13 mouse cellular contexts compared by ENCODE assay signal in genomic region chr3:68793923-68794322, GRCm38 (mm10).
DNase-seq lines count a peak whose midpoint lies in the region; ATAC-seq lines count a peak whose summit lies in the region.
"Had no signal": no experiment of that assay in that cellular context is flagged by ENCODE, and none has a peak within 500 bp of the region (broad histone marks: within the 10 kb centered on the region; RNA-seq: fewer than 3 reads in every experiment).

No protein-coding gene starts in this region.

- H3K9ac ChIP-seq in neural tube, embryonic 11.5 days (ENCODE audit: low read length), result 0 out of 2 replicates have a peak overlapping the region, but pooled peaks have one; percentile 19
- no peak overlapping the region for H3K9ac ChIP-seq in midbrain, embryonic 14.5 days (replicated peaks; ENCODE audit: low read length)
- H3K9ac ChIP-seq: embryonic facial prominence, embryonic 12.5 days; heart, embryonic 12.5 days; intestine, embryonic 15.5 days; lung, embryonic 14.5 days had no signal

- 0 out of 2 replicates have a peak, but pooled peaks have one; percentile 38 for ATAC-seq in neural tube, embryonic 11.5 days (ENCODE audit: insufficient read depth, low FRiP score, low TSS enrichment)
- no peak; the same call in 1 of the 2 replicates for ATAC-seq in midbrain, embryonic 14.5 days (ENCODE audit: low FRiP score, low TSS enrichment)
- ATAC-seq: intestine, embryonic 15.5 days had no signal

- no peak overlapping the region for H3K4me2 ChIP-seq in neural tube, embryonic 11.5 days (ENCODE audit: low read depth)
- H3K4me2 ChIP-seq in midbrain, embryonic 14.5 days (ENCODE audit: low read length), result no peak overlapping the region
- H3K4me2 ChIP-seq: embryonic facial prominence, embryonic 12.5 days; heart, embryonic 12.5 days; intestine, embryonic 15.5 days; lung, embryonic 14.5 days had no signal

- intact Hi-C loops in left cerebral cortex, postnatal 10 days (cut with DNase I), result no loop called here

- H3K27me3 ChIP-seq in neural tube, embryonic 11.5 days (ENCODE audit: control insufficient read depth, insufficient read depth, low read length), result no peaks in the 10 kb centered on the region
- no peaks in the 10 kb centered on the region for H3K27me3 ChIP-seq in hindbrain, embryonic 10.5 days (ENCODE audit: insufficient read depth, poor library complexity, severe bottlenecking)
- H3K27me3 ChIP-seq in midbrain, embryonic 14.5 days (ENCODE audit: control insufficient read depth, insufficient read depth, low read length), result no peaks in the 10 kb centered on the region
- H3K27me3 ChIP-seq: embryonic facial prominence, embryonic 12.5 days; heart, embryonic 12.5 days; intestine, embryonic 15.5 days had no signal

- H3K4me3 ChIP-seq in neural tube, embryonic 11.5 days (ENCODE audit: low read depth, low read length), result no peak overlapping the region
- H3K4me3 ChIP-seq in hindbrain, embryonic 10.5 days, result no peak overlapping the region
- H3K4me3 ChIP-seq in midbrain, embryonic 14.5 days (replicated peaks; ENCODE audit: low read depth, low read length), result no peak overlapping the region
- H3K4me3 ChIP-seq: embryonic facial prominence, embryonic 12.5 days; heart, embryonic 12.5 days; intestine, embryonic 15.5 days had no signal

- DNase-seq in neural tube, embryonic 11.5 days (ENCODE audit: low spot score), result no peak
- no peak for DNase-seq in neural tube, embryonic 10.5 days (ENCODE audit: extremely low spot score, low spot score)
- DNase-seq in hindbrain, embryonic 10.5 days (ENCODE audit: low spot score), result no peak
- DNase-seq in midbrain, embryonic 14.5 days, result peak; percentile 69
- DNase-seq in spleen, postnatal 36 days (ENCODE audit: low spot score in 2 of 2), result no peak
- DNase-seq in kidney, postnatal 25 days, result no peak
- DNase-seq in left cerebral cortex, postnatal 10 days (ENCODE audit: extremely low spot score in 1 of 2, low spot score in 2 of 2), result no peak
- no peak for DNase-seq in cerebellum, adult 9-11 months
- DNase-seq: thymus, postnatal 14 days had no signal

- no peak overlapping the region for H3K27ac ChIP-seq in neural tube, embryonic 11.5 days (ENCODE audit: low read depth, low read length)
- H3K27ac ChIP-seq in hindbrain, embryonic 10.5 days, result peak overlapping the region; percentile 2; the same call in 1 of the 2 replicates
- peak overlapping the region; percentile 68 for H3K27ac ChIP-seq in midbrain, embryonic 14.5 days (replicated peaks; ENCODE audit: low read depth, low read length)
- H3K27ac ChIP-seq: embryonic facial prominence, embryonic 12.5 days; intestine, embryonic 15.5 days had no signal

- no peaks in the 10 kb centered on the region for H3K36me3 ChIP-seq in neural tube, embryonic 11.5 days (ENCODE audit: control insufficient read depth, insufficient read depth, low read length)
- no peaks in the 10 kb centered on the region for H3K36me3 ChIP-seq in hindbrain, embryonic 10.5 days
- H3K36me3 ChIP-seq in midbrain, embryonic 14.5 days (ENCODE audit: control insufficient read depth, insufficient read depth, low read length), result no peaks in the 10 kb centered on the region
- H3K36me3 ChIP-seq: embryonic facial prominence, embryonic 12.5 days; heart, embryonic 12.5 days; intestine, embryonic 15.5 days had no signal

- 51% methylated on average over 2 of the region's 2 CpGs for WGBS in neural tube, embryonic 11.5 days
- WGBS in hindbrain, embryonic 10.5 days, result 49% methylated on average over 2 of the region's 2 CpGs
- WGBS in midbrain, embryonic 14.5 days, result 25% methylated on average over 2 of the region's 2 CpGs

- no peaks in the 10 kb centered on the region for H3K4me1 ChIP-seq in neural tube, embryonic 11.5 days (ENCODE audit: control insufficient read depth, insufficient read depth, low read length)
- peaks cover 9% of the 10 kb centered on the region for H3K4me1 ChIP-seq in hindbrain, embryonic 10.5 days (replicated peaks)
- H3K4me1 ChIP-seq in midbrain, embryonic 14.5 days (ENCODE audit: control insufficient read depth, insufficient read depth, low read length), result peaks cover 7% of the 10 kb centered on the region
- H3K4me1 ChIP-seq: embryonic facial prominence, embryonic 12.5 days; intestine, embryonic 15.5 days had no signal

- no peaks in the 10 kb centered on the region for H3K9me3 ChIP-seq in neural tube, embryonic 11.5 days (ENCODE audit: control insufficient read depth, low read length)
- H3K9me3 ChIP-seq in hindbrain, embryonic 10.5 days, result peaks cover 9% of the 10 kb centered on the region; the same call in 1 of the 2 replicates
- H3K9me3 ChIP-seq in midbrain, embryonic 14.5 days (ENCODE audit: control insufficient read depth, low read length), result no peaks in the 10 kb centered on the region
- H3K9me3 ChIP-seq: embryonic facial prominence, embryonic 12.5 days; intestine, embryonic 15.5 days had no signal
